9 mouse cellular contexts compared by ENCODE assay signal in the genomic region with DNA sequence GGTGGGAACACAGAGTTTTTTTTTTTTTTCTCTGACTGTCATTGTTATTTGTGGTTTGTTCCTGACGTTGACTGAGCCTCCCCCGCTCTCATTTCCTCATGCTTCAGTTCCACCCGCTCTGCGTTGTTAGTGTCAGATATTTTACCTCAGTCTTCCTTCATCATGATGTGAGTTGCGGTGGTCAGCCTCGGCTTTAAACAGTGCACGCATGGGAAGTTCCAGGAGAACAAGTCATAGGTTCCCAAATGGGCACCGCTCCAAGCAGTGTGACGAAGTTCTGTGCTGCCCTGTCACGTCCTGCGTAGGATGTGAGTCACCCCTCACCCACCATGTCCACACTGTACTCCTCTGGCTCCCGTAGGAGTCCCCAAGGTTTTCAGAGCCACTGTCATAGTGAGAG. TPM values are rescaled to one million over a fixed set of nuclear protein-coding genes. Genes with fewer than 3 reads are reported as not detected.
A peak's percentile ranks its signal among the peaks of the same experiment; 100 is the strongest.
DNase-seq lines count a peak whose midpoint lies in the region; ATAC-seq and TF ChIP-seq lines count a peak whose summit lies in the region.
"Had no signal": no experiment of that assay in that cellular context is flagged by ENCODE, and none has a peak within 500 bp of the region (broad histone marks: within the 10 kb centered on the region; RNA-seq: fewer than 3 reads in every experiment).

No protein-coding gene starts in this region.

- TF ChIP-seq POLR2A in bone marrow macrophage, adult 2 months (IDR thresholded peaks at IDR 0.05; ENCODE audit: borderline replicate concordance, low read depth, low read length), result no peak

- peak overlapping the region; percentile 36 for H3K4me3 ChIP-seq in bone marrow macrophage, adult 2 months (ENCODE audit: insufficient read depth, low read length)
- H3K4me3 ChIP-seq in megakaryocyte, embryonic 14.5 days (replicated peaks), result peak overlapping the region; percentile 92
- no peak overlapping the region for H3K4me3 ChIP-seq in midbrain, embryonic 11.5 days (ENCODE audit: low read depth, low read length)

- WGBS in midbrain, embryonic 11.5 days, result 83% methylated on average over 12 of the region's 12 CpGs

- H3K27ac ChIP-seq in bone marrow macrophage, adult 2 months (ENCODE audit: insufficient read depth, low read depth, low read length), result no peak overlapping the region
- H3K27ac ChIP-seq in midbrain, embryonic 11.5 days (ENCODE audit: low read depth, low read length), result no peak overlapping the region

- H3K4me2 ChIP-seq in midbrain, embryonic 11.5 days, result no peak overlapping the region

- ATAC-seq in midbrain, embryonic 11.5 days (ENCODE audit: low FRiP score), result no peak

- H3K9ac ChIP-seq in midbrain, embryonic 11.5 days (ENCODE audit: low read length), result no peak overlapping the region

- TF ChIP-seq CTCF in bone marrow macrophage, adult 2 months (IDR thresholded peaks at IDR 0.05; ENCODE audit: low read depth, low read length), result no peak

- peak; percentile 17 for DNase-seq in gastrocnemius, postnatal 10 days
- no peak for DNase-seq in gastrocnemius, postnatal 36 days
- peak; percentile 57 for DNase-seq in kidney, adult 18-20 months
- no peak for DNase-seq in cerebellum, adult 11 months
- no peak for DNase-seq in frontal cortex, postnatal 36 days (ENCODE audit: low spot score in 2 of 2)
- DNase-seq in midbrain, embryonic 11.5 days (ENCODE audit: low spot score, missing footprints), result no peak

- H3K36me3 ChIP-seq in megakaryocyte, embryonic 14.5 days (replicated peaks; ENCODE audit: low read length), result no peaks in the 10 kb centered on the region
- no peaks in the 10 kb centered on the region for H3K36me3 ChIP-seq in midbrain, embryonic 11.5 days (ENCODE audit: control insufficient read depth, insufficient read depth, low read length)

- intact Hi-C loops in gastrocnemius, postnatal 36 days (cut with DNase I), result no loop called here

- H3K4me1 ChIP-seq in bone marrow macrophage, adult 2 months (ENCODE audit: control insufficient read depth, insufficient read depth, low read length), result peaks cover 4% of the 10 kb centered on the region
- H3K4me1 ChIP-seq in megakaryocyte, embryonic 14.5 days, result peaks cover 18% of the 10 kb centered on the region
- H3K4me1 ChIP-seq in midbrain, embryonic 11.5 days (ENCODE audit: control insufficient read depth, insufficient read depth, low read length), result no peaks in the 10 kb centered on the region

- H3K9me3 ChIP-seq in megakaryocyte, embryonic 14.5 days, result no peaks in the 10 kb centered on the region
- H3K9me3 ChIP-seq in midbrain, embryonic 11.5 days (ENCODE audit: control insufficient read depth, low read length), result no peaks in the 10 kb centered on the region

- H3K27me3 ChIP-seq in megakaryocyte, embryonic 14.5 days (replicated peaks), result peaks cover 15% of the 10 kb centered on the region
- H3K27me3 ChIP-seq in midbrain, embryonic 11.5 days (ENCODE audit: control insufficient read depth, insufficient read depth, low read length), result no peaks in the 10 kb centered on the region

RNA-seq across cellular contexts. Expression of a gene that starts 36.9 kb away (rescaled TPM):
- 1 to 10 TPM; 1.2 to 1.3 TPM for total RNA-seq in gastrocnemius, postnatal 10 days (2021)
- under 1 TPM in 1 of 2 experiments, not detected in 1; 0.81 TPM for total RNA-seq in gastrocnemius, postnatal 36 days (2021)
- not detected in 2 replicates for polyA plus RNA-seq in bone marrow macrophage, adult 2 months (2012; ENCODE audit: insufficient read depth, insufficient read length, missing spikeins)
- not detected in 2 replicates for polyA plus RNA-seq in megakaryocyte, embryonic 14.5 days (2012; ENCODE audit: insufficient read depth, low replicate concordance)
- 4.2 and 4.7 TPM in 2 replicates for polyA plus RNA-seq in midbrain, embryonic 11.5 days (2014; fragmentation: Nextera tagmentation; extraction: Ambion mirVana)

RNA-seq across cellular contexts. Expression of a gene that starts 56.7 kb away (rescaled TPM):
- total RNA-seq in gastrocnemius, postnatal 10 days (2021), result not detected
- total RNA-seq in gastrocnemius, postnatal 36 days (2021), result not detected
- not detected in 2 replicates for polyA plus RNA-seq in bone marrow macrophage, adult 2 months (2012; ENCODE audit: insufficient read depth, insufficient read length, missing spikeins)
- not detected in 2 replicates for polyA plus RNA-seq in megakaryocyte, embryonic 14.5 days (2012; ENCODE audit: insufficient read depth, low replicate concordance)
- polyA plus RNA-seq in midbrain, embryonic 11.5 days (2014; fragmentation: Nextera tagmentation; extraction: Ambion mirVana), result not detected in 2 replicates
- total RNA-seq: ES-E14 had no signal

Comparison
In these comparisons a context has a peak if more than half of its experiments do, and no peak if none do; other contexts are left out.
1. DNase-seq: peak in gastrocnemius, postnatal 10 days (single experiment) and kidney, adult 18-20 months (single experiment); none in gastrocnemius, postnatal 36 days (0 of 2), cerebellum, adult 11 months (single experiment), frontal cortex, postnatal 36 days (0 of 2) and midbrain, embryonic 11.5 days (single experiment).